Mouse (Mus musculus) spleen, postnatal 36 days (tissue): Measurements from ENCODE around the gene Rrp1b.
"Not testable (repeated sequence)": the region's sequence is repeated elsewhere in the genome, so short reads cannot be mapped to it uniquely, and the experiment has no call there.

Experiments
- DNase-seq, 2 experiments: peaks; one replicate each; pipeline ENCODE4 v3.0.0; 2022; ENCODE audit warnings: low spot score in 2 of 2, mixed read lengths in 1 of 2

Rrp1b gene

GRCm38 (mm10) chr17:32091032-32091363 is 55.1 kb downstream of the Rrp1b start:
- DNase-seq = no peak

- peak; percentile 86 to 87 for DNase-seq
Measured at GRCm38 (mm10) chr17:32091364-32092240, 55.7 kb downstream of the Rrp1b start.

GRCm38 (mm10) chr17:32092241-32092619 is 56.3 kb downstream of the Rrp1b start:
- peak in 1 of 2 experiments; percentile 32 for DNase-seq

DNA sequence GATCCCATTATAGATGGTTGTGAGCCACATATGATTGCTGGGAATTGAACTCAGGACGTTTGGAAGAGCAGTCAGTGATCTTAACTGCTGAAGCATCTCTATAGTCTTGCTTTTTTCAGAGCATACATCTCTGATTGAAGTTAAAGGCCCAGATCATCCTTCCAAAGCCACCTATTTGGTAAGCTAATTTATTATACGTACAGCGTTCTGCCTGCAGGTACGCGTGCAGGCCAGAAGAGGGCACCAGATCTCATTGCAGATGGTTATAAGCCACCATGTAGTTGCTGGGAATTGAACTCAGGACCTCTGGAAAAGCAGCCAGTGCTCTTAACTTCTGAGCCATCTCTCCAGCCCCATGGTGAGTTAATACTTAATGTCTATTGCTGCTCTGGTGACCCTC is 57.0 kb downstream of the Rrp1b start:
- no peak for DNase-seq

DNA sequence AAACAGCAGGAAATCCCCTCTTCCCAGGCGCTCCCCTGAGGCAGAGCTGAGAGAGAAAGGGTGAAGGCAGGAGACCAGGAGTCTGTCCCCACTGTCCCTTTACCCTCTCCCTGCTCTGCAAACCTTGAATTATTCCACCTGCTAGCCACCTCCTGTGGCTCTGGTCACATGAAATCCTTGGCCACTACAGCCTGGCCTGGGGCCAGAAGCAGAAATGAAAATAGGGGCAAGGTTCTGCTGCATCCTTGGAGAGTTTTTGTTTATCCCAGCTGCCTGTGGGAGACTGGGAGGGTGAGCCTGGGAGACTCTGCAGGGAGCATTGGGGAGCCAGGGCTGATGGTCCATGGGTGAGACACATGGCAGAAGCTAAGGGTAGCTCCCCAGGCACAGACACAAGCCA is 61.8 kb downstream of the Rrp1b start:
- DNase-seq = no peak

DNA sequence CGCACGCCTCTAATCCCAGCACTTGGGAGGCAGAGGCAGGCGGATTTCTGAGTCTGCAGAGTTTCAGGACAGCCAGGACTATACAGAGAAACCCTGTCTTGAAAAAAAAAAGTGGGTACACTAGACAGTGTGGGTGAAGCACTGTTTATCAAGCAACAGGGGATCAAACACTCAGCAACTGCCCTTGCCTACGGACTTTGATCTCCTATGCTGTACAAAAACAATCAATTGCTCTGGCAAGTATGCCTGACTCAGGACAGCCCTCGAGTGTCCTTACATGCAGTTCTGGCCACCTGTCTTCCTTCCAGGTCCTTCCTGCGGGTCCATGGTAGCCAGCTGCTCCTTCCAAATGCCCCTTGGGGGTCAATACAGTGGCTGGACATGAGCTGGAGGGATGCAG is 63.0 kb downstream of the Rrp1b start:
- DNase-seq = not testable (repeated sequence)

GRCm38 (mm10) chr17:32099574-32099942 is 63.7 kb downstream of the Rrp1b start:
- DNase-seq = no peak

DNA sequence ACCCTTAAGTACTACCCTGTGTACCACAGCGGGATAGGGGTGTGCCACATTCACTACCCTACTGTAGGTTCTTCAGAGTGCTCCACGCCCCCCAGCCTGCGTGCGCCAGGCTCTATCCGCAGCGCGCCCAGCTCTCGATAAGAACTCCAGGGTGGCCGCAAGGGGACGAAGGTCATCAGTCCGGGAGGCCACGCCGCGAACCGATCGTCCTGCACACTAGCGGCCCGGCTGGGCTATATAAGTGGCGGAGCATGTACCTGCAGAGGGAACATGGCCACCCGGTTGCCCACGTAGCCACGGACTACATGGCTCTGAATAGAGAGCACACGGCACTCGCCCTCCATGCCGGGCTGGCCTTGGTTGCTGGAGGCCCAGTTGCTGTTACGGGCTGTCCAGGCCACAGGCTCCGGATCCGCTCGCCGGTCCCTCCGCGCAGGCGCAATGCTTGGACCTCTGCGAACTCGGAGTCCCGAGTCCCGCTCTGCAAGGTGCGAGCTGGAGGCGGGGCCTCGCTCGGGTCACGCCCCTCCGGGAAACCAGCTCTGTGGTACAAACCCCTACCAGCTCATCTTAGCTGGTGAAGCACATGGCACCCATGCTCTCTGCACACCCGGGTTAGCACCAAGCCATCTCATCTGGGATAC is 64.2 kb downstream of the Rrp1b start:
- peak; percentile 58 for DNase-seq

GRCm38 (mm10) chr17:32103054-32103453 is 67.2 kb downstream of the Rrp1b start:
- DNase-seq = no peak

- no peak for DNase-seq
Measured at GRCm38 (mm10) chr17:32106358-32106757, 70.5 kb downstream of the Rrp1b start.

DNA sequence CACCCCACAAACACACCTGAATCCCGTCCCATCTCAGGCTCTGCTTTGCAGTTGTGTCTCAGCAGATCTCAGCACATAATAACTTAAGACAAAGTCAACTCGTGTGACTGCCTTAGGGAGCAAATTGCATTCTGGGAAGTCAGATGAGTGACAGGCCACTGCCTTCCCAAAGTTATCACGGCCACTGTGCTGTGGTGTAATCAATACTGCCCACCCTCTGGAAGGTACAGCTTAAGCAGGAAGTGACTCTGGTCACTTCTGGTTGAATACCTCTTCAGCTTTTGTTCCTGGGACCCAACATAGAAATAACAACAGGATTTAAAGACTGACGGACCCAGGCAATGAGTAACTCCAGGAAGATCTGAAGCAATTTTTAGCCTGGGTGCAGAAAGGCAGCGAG is 72.0 kb downstream of the Rrp1b start:
- DNase-seq = no peak

DNA sequence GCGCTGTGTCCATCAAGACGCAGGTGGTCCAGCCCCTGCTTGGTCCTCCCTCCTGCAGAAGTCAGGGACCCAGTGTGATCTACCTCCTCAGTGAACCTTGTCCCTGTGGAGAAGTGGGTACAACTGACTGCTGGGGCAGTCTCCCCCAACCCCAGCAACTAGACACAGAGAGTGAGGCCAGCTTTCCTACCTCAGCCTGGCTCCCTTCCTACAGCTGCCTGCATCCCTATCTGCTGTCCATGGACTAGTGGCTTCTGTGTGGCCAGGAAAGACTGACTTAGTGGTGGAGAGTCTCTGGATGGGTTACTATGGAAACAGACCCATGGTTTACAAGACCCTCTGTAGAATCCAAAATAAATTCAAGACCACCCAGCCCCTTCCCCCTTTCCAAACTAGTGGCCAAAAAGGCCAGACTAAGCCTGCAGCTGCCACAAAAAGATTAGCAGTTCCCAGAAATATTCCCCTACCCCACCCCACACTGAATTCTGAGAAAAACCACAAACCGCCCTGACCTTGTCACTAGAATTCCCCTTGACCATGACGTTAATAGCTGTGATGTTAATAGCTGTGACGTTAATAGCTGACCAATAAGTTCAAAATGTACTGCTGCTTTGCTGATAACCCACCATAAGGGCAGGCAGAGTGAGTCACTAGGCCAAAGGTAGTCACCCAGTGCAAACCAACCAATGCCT is 72.6 kb downstream of the Rrp1b start:
- DNase-seq = not testable (repeated sequence)

GRCm38 (mm10) chr17:32109201-32109940 is 73.5 kb downstream of the Rrp1b start:
- DNase-seq = no peak

DNA sequence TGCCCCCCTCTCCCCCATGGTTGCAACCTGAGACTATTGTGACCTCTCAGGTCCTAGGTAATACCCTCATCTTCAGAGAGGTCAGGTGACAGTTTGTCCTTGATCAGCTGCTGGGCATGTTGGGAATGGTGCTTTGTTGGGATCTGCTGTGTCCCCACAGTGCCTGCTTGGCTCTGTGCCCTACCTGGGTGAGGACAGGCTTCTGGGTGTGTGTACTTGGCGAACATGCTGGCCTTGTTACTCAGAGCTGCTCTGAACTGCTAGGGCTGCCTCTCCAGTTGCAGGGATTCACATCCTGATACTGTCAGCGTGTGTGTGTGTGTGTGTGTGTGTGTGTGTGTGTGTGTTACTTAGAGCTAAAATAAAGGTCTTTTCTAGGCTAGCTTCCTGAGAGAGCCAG is 74.5 kb downstream of the Rrp1b start:
- DNase-seq = no peak

DNA sequence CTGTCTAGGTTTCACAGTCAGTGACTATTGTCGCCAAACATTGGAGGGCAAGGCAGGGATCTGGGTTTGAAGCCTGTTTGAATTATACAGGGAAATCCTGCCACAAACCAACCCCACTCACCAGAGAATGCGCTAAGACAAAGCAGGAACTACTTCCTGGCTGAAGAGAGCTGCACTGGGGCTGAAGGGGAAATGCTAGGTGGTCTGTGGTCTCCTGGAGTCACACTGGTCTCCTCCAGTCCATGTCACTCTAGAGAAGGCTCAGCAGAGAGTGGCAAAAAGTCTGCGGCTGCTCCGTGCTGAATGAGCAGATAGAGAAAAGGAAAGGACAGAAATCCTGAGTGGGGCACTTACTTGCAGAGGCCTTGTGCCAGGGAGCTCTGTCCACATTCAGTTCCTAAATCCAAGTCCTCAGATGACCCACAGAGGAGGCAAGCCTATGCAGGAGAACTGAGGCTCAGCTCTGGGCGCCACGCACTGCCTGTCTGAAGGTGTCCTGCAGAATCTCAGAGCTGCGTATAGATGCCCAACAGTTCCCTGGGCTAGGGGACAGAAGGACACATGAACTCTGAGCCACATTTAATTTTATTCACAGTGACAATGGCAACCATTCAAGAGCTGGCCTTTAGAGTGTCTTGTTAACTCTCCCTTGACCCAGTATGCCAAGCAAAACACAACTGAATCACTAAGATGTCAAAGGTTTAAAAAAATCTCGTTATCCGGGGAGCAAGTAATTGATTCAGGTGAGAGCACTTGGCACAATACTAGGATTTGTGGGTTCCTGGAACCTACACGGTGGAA is 75.3 kb downstream of the Rrp1b start:
- DNase-seq = no peak
